Mouse (Mus musculus) embryonic facial prominence, embryonic 15.5 days (tissue): ENCODE data around the gene Agrn. TPM values are rescaled to one million over a fixed set of nuclear protein-coding genes. Genes with fewer than 3 reads are reported as not detected.

Source experiments
- ATAC-seq: fragments of 200-750 bp; cut with Nextera tagmentation; 2 replicates; pipeline ENCODE4 v1.8.0; 2017; ENCODE audit warnings: low read depth, moderate TSS enrichment; ENCODE audit not compliant: insufficient number of reproducible peaks, low FRiP score, low TSS enrichment
- H3K27ac ChIP-seq: fragments of 300-500 bp; sonication (generic); replicated peaks from 2 replicates; pipeline ENCODE4 v1.5.1; 2015; ENCODE audit warnings: mild to moderate bottlenecking, inconsistent platforms
- H3K27me3 ChIP-seq: fragments of 300-500 bp; sonication (generic); 2 replicates; pipeline ENCODE4 v1.6.1; 2015; ENCODE audit warnings: inconsistent platforms
- H3K36me3 ChIP-seq: fragments of 300-500 bp; sonication (generic); 2 replicates; pipeline ENCODE4 v1.6.1; 2015; ENCODE audit warnings: mild to moderate bottlenecking, inconsistent platforms
- H3K4me1 ChIP-seq: fragments of 300-500 bp; sonication (generic); 2 replicates; pipeline ENCODE4 v1.6.1; 2015; ENCODE audit warnings: inconsistent platforms
- H3K4me2 ChIP-seq: fragments of 300-500 bp; sonication (generic); replicated peaks from 2 replicates; pipeline ENCODE4 v1.6.1; 2015; ENCODE audit warnings: mild to moderate bottlenecking, inconsistent platforms
- H3K4me3 ChIP-seq: fragments of 300-500 bp; sonication (generic); replicated peaks from 2 replicates; pipeline ENCODE4 v1.5.1; 2015; ENCODE audit warnings: mild to moderate bottlenecking, inconsistent platforms
- H3K9ac ChIP-seq: fragments of 300-500 bp; sonication (generic); 2 replicates; pipeline ENCODE4 v1.6.1; 2015; ENCODE audit warnings: inconsistent platforms
- H3K9me3 ChIP-seq: fragments of 300-500 bp; sonication (generic); replicated peaks from 2 replicates; pipeline ENCODE4 v1.6.1; 2016; ENCODE audit warnings: inconsistent platforms
- WGBS: fragments of 180-500 bp; shearing (Covaris S2); methylation state at CpG from one replicate; pipeline ENCODE4 v1.1.7; 2015; 5-methylcytosine and 5-hydroxymethylcytosine counted together
- polyA plus RNA-seq: library from polyadenylated mRNA; unstranded; fragments of >200 nt; fragmentation: Nextera tagmentation; extraction: Ambion mirVana; gene quantifications from 2 replicates; pipeline ENCODE4 v1.2.1, GENCODE M21; 2015

Agrn gene
- polyA plus RNA-seq, 1 experiment from 2014 or later: 72.1 TPM

DNA sequence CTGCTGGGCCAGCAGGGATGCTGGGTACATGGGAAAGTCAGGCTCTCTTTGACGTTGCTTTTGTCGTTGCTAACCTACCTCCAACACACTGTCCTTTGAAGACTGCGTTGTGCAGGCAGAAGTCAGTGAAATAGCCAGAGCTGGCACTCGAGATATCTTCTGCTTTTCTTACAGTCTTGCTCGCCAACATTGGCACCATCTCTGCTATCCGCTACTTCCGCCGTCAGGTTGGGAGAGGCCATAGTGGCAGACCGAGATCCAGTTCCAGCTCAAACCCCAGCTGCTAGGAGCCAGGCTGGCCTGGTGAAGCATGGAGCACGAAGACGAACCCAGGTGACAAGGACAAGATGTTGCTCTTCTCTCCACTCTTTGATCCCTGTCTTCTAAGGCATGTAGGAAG is 22.6 kb upstream of the Agrn start:
- Histone ChIP-seq H3K27me3 (no peaks in the 10 kb centered on the region), H3K36me3 (peaks cover 10% of the 10 kb centered on the region), H3K27ac (no peak overlapping the region), H3K9me3 (no peaks in the 10 kb centered on the region), H3K9ac (no peak overlapping the region), H3K4me2 (no peak overlapping the region), H3K4me1 (no peaks in the 10 kb centered on the region; the same call in 1 of the 2 replicates), H3K4me3 (no peak overlapping the region)
- ATAC-seq: no peak
- 85% methylated on average over 11 of the region's 11 CpGs for WGBS

DNA sequence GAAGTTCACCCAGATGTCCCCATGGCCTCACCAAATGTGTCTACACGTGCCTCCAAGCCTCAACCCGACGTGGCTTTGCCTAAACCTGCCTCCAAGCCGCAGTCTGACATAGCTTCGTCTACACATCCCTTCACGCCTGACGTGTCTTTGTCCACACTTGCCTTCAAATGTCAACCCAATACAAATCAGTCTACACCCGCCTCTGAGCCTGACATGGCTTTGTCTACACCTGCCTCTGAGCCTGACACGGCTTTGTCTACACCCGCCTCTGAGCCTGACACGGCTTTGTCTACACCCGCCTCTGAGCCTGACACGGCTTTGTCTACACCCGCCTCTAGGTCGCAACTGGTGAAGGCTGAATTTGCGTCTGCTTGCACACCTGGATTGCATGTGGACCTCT is 20.6 kb upstream of the Agrn start:
- no peak overlapping the region for H3K4me2 ChIP-seq
- H3K9me3 ChIP-seq: no peaks in the 10 kb centered on the region
- no peak overlapping the region for H3K4me3 ChIP-seq
- H3K36me3 ChIP-seq: peaks cover 9% of the 10 kb centered on the region
- H3K4me1 ChIP-seq: no peaks in the 10 kb centered on the region; the same call in 1 of the 2 replicates
- H3K9ac ChIP-seq: no peak overlapping the region
- no peaks in the 10 kb centered on the region for H3K27me3 ChIP-seq
- WGBS: 68% methylated on average over 16 of the region's 16 CpGs
- ATAC-seq: no peak
- no peak overlapping the region for H3K27ac ChIP-seq

DNA sequence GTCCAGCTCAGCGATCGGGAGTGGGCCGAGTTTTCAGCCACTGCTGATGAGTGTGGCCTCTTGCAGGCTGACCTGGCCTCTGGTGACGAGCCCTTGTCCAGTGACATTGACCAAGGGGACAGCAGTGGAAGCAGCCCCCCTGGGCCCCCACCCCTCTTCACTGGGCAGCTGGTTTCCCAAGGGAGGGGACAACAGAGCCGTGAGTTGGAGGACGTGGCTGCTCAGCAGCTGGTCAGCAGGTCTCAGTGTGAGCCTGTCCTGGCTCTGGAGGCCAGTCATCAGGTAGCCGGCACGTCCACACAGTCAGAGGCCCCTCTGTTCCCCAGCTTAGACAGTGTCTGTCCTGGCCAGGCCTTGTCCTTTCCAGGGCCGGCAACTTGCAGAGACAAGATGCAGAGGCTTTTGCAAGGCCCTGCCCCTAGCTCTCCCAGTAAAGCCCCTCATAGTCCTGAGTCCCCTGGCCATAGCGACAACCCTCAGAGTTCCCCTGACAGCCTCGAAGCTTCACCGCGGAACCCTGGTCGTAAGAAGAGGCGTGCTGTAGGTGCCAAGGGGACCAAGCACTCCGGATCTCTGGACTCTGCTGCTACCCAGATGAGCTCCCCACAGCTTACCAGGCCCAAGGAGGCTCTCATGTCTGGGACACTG is 19.9 kb upstream of the Agrn start:
- WGBS: 76% methylated on average over 16 of the region's 16 CpGs
- Histone ChIP-seq H3K27me3 (no peaks in the 10 kb centered on the region), H3K27ac (no peak overlapping the region), H3K4me1 (no peaks in the 10 kb centered on the region; the same call in 1 of the 2 replicates), H3K4me3 (no peak overlapping the region), H3K9me3 (no peaks in the 10 kb centered on the region), H3K9ac (no peak overlapping the region), H3K4me2 (no peak overlapping the region), H3K36me3 (peaks cover 2% of the 10 kb centered on the region; the same call in 1 of the 2 replicates)
- ATAC-seq: peak; percentile 52; the same call in 1 of the 2 replicates

DNA sequence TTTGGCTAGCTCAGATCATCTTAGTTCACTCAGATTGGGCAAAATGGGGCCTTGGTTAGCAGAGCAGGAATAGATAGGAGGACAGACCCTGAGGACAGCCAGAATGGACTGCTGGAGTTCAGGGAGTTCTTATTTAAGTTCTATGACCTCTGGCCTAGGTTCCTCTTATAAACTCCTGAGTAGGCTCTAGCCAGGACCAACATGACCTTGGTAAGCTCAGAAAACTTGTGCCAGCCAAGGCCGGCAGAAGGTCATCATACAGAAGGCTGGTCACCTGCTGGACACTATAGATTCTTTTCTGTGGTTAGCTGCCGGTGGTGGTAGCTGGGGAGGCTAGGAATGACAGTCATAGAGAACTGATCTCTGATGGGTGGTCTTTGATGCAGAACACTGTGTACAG is 18.9 kb upstream of the Agrn start:
- H3K4me2 ChIP-seq: no peak overlapping the region
- H3K27ac ChIP-seq: no peak overlapping the region
- no peak for ATAC-seq
- no peaks in the 10 kb centered on the region for H3K27me3 ChIP-seq
- WGBS: 83% methylated on average over 2 of the region's 2 CpGs
- no peaks in the 10 kb centered on the region; the same call in 1 of the 2 replicates for H3K4me1 ChIP-seq
- no peaks in the 10 kb centered on the region for H3K36me3 ChIP-seq
- no peaks in the 10 kb centered on the region for H3K9me3 ChIP-seq
- H3K9ac ChIP-seq: no peak overlapping the region
- H3K4me3 ChIP-seq: no peak overlapping the region

DNA sequence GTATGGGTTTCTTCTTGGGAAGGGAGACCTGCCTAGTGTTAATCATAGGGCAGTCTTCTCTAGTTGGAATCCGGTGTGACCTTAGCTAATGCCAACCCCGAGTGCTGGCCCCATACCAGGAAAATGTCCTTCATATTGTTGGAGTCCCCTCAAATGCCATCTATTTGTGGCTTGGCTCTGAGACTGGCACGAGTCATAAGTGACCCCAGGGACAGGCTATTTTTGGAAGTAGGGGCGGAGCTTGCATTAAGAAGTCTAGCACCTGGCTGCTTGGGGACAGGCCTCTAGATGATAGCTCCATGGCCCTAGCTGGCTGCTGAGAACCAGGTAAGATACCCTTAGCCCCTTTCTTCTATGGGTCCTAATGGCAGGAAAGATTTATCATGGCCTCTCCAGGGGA is 18.4 kb upstream of the Agrn start, which contains the start of gene Perm1:
Perm1 (plus strand) TSS at position 220 of the 400 bp plus-strand sequence.
- ATAC-seq: no peak
- Histone ChIP-seq H3K27me3 (no peaks in the 10 kb centered on the region), H3K9ac (no peak within 1 kb of the TSS), H3K4me2 (no peak within 1 kb of the TSS), H3K27ac (no peak within 1 kb of the TSS), H3K36me3 (no peaks in the 10 kb centered on the region), H3K4me1 (no peaks in the 10 kb centered on the region; the same call in 1 of the 2 replicates), H3K4me3 (no peak within 1 kb of the TSS), H3K9me3 (no peaks in the 10 kb centered on the region)
- WGBS: 62% methylated on average over 4 of the region's 4 CpGs

DNA sequence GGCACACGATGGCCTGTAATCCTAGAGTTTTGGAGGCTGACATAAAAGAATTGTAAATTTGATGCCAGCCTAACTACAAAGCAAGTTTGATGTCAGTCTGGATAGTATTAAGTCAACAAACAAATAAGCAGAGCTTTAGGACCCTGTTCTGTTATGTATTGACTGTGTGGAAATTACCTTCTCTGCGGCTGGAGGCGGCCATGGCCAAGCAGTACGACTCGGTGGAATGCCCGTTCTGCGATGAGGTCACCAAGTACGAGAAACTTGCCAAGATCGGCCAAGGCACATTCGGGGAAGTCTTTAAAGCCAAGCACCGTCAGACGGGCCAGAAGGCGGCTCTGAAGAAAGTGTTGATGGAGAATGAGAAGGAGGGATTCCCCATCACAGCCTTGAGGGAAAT is 15.8 kb upstream of the Agrn start:
- no peaks in the 10 kb centered on the region for H3K36me3 ChIP-seq
- no peak overlapping the region for H3K4me2 ChIP-seq
- no peaks in the 10 kb centered on the region for H3K9me3 ChIP-seq
- H3K27me3 ChIP-seq: no peaks in the 10 kb centered on the region
- ATAC-seq: no peak
- H3K9ac ChIP-seq: no peak overlapping the region
- no peak overlapping the region for H3K27ac ChIP-seq
- H3K4me1 ChIP-seq: no peaks in the 10 kb centered on the region; the same call in 1 of the 2 replicates
- WGBS: 88% methylated on average over 13 of the region's 13 CpGs
- H3K4me3 ChIP-seq: no peak overlapping the region

DNA sequence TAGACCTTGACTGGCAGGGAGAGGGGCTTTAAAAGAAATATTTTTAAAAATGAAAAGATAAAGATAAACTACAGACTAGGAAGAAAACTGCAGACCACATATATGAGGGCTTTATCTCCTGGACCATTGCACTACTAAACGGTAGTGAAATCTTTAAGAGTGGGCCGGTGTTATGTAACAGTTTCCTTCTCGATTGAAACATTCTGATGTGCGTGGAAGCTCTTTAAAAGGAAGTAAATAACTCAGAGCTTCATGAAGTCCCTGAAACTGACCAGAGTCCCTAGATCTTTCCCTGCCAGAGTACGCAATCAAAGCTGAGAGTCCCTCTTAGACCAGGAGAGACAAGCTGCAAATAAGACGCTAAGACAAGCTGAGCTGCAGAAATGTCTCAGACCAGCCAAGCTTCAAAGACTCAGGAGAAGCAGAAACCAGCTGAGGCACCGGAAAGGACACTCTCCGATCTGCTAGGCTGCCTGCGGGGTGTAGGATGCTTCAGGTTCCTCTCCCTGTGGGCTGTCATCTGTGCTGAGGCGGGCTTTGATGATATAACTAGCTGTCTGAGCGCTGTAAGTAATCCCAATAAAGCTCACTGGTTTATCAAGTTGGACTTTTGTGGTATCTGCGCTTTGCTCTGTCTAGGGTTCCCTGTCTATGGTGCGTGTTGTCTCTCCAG is 12.8 kb upstream of the Agrn start:
- ATAC-seq: no peak

DNA sequence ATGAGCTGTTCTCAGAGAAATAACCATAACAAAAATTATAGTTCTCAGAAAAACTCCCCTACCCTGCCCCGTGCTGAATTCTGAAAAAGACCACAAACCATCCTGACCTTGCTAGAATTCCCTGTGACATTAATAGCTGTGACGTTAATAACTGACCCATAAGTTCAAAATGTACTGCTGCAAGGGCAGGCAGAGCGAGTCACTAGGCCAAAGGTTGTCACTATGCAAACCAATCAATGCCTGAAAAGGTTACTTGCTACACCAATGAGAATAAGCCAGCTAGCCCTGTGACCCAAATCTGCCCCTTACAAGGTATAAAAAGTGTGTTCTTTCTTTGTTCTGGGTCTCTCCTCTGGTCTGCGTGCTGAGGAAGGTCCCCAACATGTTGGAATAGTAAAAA is 11.6 kb upstream of the Agrn start:
- no peak overlapping the region for H3K9ac ChIP-seq
- no peak for ATAC-seq
- peaks cover 6% of the 10 kb centered on the region for H3K27me3 ChIP-seq
- H3K4me3 ChIP-seq: no peak overlapping the region
- no peaks in the 10 kb centered on the region for H3K9me3 ChIP-seq
- peaks cover 11% of the 10 kb centered on the region for H3K4me1 ChIP-seq
- WGBS: 80% methylated on average over 4 of the region's 4 CpGs
- H3K27ac ChIP-seq: no peak overlapping the region
- H3K36me3 ChIP-seq: no peaks in the 10 kb centered on the region
- H3K4me2 ChIP-seq: no peak overlapping the region

More for the DNA sequence above, 12.8 kb upstream of the Agrn start:
- Histone ChIP-seq H3K4me1 (no peaks in the 10 kb centered on the region), H3K9me3 (no peaks in the 10 kb centered on the region), H3K4me2 (no peak overlapping the region), H3K27ac (no peak overlapping the region), H3K9ac (no peak overlapping the region), H3K4me3 (no peak overlapping the region), H3K27me3 (no peaks in the 10 kb centered on the region), H3K36me3 (no peaks in the 10 kb centered on the region)
- 68% methylated on average over 13 of the region's 13 CpGs for WGBS

DNA sequence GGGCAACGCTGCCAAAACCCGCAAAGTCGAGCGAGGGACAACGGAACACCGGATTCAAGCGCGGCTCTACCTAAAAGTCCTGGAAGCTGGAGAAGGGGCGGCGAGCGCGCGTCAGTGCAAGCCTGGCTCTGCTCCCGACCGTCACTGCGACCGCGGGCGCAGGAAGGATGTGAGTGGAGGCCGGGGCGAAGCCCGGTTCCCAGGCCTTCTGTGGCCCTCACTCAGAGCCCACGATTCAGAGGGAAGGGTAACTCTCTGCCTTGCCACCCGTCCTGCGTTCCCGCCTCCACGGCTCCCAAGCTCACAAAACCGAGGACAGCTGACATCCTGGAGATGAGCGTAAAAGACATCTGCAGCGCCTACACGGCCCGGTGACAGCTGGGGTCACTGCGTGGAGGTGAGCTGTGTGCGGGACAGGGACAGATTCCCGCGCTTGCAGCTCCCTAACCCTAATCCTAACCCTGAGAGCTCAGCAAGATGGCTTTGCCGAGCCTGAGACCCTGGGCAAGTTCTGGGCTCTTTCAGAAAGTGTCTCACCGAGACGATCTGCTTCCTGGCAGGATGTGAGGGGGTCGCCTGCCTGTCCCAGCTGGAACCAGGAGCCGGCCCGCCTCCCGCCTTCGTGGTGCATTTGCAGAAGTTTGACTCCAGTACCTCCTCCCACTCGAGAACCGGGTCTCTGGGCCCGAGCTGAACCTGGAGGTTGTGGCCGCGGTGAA is 6.3 kb upstream of the Agrn start:
- Histone ChIP-seq H3K4me2 (peak overlapping the region; percentile 93), H3K4me1 (peaks cover 26% of the 10 kb centered on the region), H3K36me3 (no peaks in the 10 kb centered on the region), H3K27me3 (peaks cover 6% of the 10 kb centered on the region), H3K9ac (peak overlapping the region; percentile 54), H3K9me3 (no peaks in the 10 kb centered on the region), H3K4me3 (peak overlapping the region; percentile 52), H3K27ac (peak overlapping the region; percentile 34; the same call in 1 of the 2 replicates)
- ATAC-seq: 0 out of 2 replicates have a peak, but pooled peaks have one; percentile 27
- WGBS: under 1% methylated on average over 49 of the region's 49 CpGs

DNA sequence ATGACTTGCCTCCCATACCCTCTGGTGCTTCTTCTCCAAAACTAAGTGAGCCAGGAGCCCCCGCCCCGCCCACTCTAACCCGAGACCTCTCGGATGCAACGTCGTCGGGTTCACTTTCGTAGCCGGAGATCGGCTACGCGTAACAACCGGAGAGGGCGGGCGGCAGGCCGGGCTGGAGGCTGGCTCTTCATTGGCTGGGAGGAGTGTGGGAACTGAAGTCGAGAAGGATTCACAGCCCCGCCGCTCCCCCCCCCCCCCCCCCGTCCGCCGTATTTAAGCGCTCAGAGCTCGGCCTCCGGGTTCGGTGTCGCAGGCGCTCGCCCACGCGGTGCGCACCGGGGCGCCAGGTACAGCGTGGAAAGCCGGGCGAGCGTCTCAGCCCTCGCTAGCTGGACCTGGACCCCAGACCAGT is 5.7 kb upstream of the Agrn start, which contains the start of gene AW011738:
AW011738 (plus strand) TSS at position 304 of the 412 bp plus-strand sequence.
- Histone ChIP-seq H3K27ac (peak within 1 kb of the TSS; percentile 34; the same call in 1 of the 2 replicates), H3K9ac (peak within 1 kb of the TSS; percentile 54), H3K36me3 (no peaks in the 10 kb centered on the region), H3K9me3 (no peaks in the 10 kb centered on the region), H3K4me2 (peak within 1 kb of the TSS; percentile 93), H3K4me1 (peaks cover 27% of the 10 kb centered on the region), H3K27me3 (peaks cover 6% of the 10 kb centered on the region), H3K4me3 (peak within 1 kb of the TSS; percentile 52)
- under 1% methylated on average over 31 of the region's 39 CpGs for WGBS
- peak; percentile 84 for ATAC-seq

DNA sequence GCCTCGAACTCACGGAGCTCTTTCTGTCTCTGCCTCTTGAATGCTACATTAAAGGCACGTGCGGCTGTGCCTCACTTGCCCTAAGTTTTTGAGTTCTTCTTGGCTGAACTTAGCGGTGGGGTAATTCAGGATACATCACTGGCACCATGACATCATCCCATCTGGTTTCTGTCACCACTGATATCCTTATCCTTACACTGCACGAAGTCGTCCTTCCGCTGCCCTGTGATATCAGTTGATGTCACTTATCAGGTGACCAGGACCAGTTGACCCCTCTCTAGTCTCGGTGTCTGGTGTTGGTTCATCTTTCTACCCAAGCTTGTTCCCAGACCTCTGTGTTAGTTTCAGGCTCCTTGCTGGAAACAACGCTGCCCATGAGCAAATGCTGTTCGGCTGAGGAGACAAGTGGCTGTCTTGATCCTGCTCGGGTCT is 5.2 kb upstream of the Agrn start:
- no peak overlapping the region for H3K27ac ChIP-seq
- H3K4me2 ChIP-seq: peak overlapping the region; percentile 93
- no peaks in the 10 kb centered on the region for H3K36me3 ChIP-seq
- no peak for ATAC-seq
- peak overlapping the region; percentile 52 for H3K4me3 ChIP-seq
- peaks cover 6% of the 10 kb centered on the region for H3K27me3 ChIP-seq
- H3K9ac ChIP-seq: no peak overlapping the region
- H3K9me3 ChIP-seq: no peaks in the 10 kb centered on the region
- peaks cover 29% of the 10 kb centered on the region for H3K4me1 ChIP-seq
- WGBS: 39% methylated on average over 12 of the region's 12 CpGs
